Mouse (Mus musculus) right cerebral cortex, postnatal 36 days (tissue): ENCODE data around the gene Ly86.
A peak's percentile ranks its signal among the peaks of the same experiment; 100 is the strongest.

ENCODE experiments used
- DNase-seq, 2 experiments: peaks; one replicate each; pipeline ENCODE4 v3.0.0; 2022; ENCODE audit warnings: low spot score in 2 of 2, mixed read lengths in 1 of 2

Ly86 gene

DNA sequence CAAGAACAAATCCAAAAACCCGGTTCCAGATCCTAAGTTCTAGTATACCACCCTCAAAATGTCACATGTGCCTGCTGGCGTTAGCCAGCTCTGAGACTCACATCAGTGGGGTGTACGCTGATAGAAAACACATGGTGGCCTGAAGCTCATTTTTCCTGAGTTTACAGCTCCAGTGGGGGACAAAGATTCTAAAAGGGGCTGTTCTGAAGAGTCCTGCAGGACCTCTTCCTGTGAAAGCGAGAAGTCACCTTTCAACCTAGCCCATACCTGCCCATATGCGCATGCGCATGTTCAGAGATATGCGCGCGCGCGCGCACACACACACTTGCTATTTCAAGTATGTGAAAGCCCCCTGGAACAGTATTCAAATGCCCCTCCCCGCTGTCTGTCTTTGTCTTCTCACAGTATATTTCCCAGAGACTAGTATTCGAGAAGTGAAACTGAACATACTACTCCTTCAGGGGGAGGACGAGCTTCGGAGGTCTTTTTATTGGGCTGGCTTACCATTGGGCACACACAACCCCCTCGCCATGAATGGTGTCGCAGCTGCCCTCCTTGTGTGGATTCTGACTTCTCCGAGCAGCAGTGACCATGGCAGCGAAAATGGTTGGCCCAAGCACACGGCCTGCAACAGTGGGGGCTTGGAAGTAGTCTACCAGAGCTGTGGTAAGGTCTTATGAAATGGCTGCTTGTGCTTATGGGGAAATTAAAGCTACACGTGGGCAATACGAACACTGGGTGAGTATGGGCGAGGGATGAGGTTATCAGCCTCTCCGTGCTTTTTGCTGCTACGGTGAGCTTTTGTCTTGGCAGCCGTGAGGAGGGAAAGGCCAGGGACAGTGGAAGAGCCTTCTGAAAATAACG is at the start of gene Ly86:
Gene Ly86 (plus strand): TSS at position 300 of the 864 bp plus-strand sequence.
- no peak for DNase-seq

DNA sequence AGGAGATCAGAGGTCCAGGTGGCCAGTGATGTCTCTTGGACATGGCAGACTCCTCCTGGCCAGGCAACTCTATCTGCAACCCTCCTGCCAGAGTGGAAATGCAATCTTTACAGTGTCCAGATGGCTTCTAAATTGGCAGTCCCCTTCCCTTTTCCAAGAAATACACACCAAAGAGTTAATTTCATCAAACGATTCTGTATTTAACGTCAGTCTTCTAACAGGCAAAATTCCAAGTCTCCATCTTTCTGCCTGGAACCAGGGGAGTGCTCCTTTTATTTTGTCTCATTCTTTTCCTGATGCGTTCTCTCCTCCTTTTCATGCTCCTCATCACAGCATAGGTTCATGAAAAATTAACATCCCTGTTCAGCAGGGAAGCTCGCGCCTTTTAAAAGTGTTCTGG is 47.1 kb upstream of the Ly86 start:
- DNase-seq, result no peak

DNA sequence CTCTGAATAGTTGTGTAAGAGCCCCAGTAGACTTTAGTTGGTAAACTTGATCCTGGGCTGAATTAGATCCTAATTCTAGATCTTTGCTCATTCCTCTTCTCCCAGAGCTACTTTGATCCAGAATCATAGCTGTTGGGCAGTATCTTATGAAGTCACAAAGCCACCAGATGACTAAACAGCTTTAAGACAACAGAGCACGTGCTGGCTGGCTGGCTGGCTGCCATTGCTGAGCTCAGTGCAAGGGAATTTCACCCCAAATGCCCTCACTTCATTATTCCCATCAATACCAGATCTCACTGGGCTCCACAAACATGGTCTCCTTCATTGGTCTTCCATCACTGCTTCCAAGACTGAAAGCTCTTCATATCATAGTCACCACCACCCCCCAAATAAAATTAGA is 46.2 kb upstream of the Ly86 start:
- DNase-seq, result no peak

DNA sequence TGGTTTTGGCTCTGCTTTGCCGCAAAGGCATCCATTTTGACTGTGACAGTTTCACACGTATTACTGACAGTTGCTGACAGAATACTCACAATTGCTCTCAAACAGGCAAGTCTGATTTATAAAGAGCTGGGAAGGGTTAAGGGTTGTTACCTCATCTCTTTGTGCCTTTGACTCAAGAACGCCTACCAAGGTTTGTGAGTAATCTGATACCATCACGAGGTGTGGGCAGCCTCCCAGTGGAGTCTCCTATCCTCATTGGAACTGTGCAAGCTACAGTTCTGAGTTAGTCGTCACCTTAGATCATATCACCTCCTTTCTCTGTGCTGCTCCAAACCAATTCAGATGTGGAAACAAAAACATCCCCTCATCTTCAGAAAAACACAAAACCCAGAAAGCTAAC is 42.1 kb upstream of the Ly86 start:
- no peak for DNase-seq

DNA sequence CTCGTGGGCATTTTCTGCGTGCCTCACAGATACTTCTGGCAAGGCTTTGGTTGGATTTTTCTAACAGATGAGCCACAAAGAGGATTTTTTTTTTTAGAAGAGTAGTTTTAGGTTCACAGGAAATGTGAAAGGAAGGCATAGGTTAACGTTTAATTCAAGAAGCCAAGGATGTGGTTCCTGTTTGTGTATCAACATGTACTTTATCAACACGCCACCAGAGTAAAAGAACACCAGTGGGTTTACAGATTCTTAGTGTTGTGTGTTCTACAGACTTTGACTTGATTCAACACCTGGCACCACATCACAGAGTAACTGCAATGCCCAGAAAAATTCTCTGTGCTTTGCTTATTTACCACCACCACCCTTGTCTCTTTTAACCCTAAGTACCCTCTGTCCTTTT is 37.0 kb upstream of the Ly86 start:
- DNase-seq, result no peak

DNA sequence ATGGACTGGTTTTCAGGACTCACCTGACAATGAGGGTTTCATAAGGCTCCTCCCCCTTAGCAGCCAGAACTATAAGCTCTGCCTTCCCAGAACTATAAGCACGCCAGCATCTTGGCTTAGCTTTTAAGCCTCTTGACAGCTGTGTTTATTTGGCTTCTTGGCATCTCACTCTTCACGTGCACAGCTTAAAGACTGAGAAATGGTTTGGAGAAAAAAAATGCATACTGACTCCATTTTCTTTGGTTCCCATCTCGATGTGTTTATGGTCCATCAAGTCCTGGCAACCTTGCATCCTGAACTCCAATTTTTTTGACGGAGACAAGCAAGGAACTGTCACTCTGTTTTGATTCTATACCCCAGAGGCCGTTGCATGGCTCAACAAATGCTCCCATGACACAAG is 35.7 kb upstream of the Ly86 start:
- DNase-seq, result no peak

DNA sequence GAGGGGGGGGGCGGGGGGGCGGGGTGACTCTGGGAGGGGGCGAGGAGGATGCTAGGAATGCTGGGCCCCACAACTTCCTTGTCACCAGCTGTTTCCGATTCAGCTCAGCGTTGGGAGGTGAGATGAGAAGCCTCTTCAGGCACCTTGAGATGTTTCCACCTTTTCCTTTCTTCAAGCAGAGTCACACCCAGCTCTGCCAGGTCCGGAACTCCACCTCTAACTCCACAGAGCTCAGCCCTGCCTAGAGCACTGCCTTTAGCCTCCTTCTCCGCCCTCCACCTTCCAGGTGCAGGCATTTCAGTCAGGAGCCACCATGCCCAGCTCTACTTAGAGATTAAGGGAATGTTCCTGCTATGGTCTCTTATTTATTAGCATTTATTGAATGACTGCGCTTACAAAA is 34.7 kb upstream of the Ly86 start:
- DNase-seq, result no peak

DNA sequence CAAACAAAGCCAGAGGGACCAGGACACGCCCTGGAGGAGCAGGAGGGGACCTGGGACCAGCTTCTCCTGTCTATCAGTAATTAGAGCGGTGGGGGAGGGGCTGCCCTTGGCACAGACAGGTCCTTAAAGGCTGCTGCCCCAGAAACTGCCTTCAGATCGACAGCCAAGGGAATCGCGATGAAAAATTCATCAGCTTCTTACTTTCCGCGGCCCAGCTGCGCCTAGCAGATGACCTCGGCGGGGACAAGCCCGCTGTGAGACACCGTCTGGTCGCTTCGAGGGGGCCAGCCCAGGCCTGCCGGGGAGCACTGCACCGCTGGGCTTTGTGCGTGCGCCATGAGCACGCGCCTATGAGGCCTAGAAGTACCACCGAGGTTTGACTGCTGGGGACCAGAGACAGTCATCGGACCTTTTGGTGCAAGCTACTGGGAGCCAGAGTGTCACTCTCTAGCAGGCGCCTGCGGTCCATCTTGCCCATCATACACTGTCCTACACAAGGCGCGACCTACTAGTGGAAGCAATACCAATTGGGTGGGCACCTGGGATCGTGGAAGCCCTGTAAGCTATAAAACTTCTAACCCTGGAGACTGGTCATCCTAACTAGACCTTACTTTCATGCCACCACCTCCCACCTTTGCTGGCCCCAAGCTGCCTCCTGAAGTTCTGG is 33.3 kb upstream of the Ly86 start:
- DNase-seq, result peak; percentile 31 to 49

DNA sequence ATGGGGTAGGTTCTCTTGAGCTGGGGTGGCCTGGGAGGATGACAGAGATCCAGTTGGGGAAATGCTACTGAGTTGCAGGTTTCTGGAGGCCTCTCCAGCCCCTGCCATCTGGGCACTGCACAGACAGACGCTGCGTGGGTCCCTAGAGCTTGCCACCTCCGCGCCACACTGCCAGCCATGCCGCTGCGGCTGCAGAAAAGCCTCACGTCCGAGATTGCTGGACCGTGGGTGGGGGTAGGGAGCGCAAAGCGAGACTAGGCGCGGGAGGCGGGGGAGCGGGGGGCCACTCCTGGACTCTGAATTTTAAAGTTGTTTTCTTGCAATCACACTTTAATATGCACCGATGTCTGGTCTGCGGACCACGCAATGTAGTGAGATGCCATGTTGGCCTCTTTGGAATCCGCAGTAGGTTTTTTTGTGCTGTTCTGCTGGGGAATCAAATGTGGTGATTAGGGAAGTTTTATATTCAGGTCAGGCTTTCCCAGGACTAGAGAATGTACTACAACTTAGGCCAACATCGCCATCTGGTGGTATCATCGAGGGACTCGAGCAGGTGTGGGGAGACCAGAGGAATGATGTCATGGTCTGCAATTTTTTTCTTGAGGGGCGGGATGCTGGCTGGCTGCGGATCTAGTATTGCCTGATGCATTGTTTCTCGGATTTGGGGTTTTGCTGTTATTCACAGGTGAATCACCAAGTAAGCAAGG is 32.6 kb upstream of the Ly86 start:
- DNase-seq, result peak; percentile 90 to 93

DNA sequence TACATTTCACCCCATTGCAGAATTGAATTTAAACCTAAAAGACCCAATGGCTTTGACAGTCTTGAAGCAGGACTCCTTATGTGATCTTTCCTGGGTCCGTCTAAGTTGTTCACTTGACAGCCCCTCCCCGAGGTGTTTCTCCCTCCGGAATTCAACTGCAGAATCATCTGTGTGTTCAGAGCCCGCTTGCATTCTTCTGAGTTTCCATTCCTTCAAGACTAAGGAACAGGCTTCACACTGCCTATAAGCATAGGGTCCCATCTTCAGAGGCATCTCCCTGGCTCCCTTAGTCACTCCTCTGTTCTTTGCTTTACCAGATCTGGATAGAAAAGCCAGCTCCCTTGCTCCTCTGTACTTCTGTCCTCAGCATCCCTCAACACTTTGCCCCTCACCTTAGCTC is 32.1 kb upstream of the Ly86 start:
- DNase-seq, result no peak

DNA sequence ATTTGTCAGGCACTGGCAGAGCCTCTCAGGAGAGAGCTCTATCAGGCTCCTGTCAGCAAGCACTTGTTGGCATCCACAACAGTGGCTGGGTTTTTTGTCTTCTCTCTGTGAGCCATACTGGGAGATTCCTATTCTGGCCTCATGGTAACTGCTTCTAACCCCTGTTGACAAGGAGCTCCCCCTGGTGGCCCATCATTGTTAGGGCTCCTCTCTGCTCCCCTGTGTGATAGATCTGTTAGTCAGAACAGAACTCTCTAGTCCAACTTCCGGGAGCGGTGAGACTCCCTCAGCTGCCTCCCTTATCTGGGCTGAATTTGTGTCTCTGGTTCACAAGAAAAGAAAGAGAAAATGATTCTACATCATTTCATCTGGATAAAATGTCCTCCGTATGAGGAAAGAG is 19.5 kb upstream of the Ly86 start:
- DNase-seq, result peak in 1 of 2 experiments; percentile 30

DNA sequence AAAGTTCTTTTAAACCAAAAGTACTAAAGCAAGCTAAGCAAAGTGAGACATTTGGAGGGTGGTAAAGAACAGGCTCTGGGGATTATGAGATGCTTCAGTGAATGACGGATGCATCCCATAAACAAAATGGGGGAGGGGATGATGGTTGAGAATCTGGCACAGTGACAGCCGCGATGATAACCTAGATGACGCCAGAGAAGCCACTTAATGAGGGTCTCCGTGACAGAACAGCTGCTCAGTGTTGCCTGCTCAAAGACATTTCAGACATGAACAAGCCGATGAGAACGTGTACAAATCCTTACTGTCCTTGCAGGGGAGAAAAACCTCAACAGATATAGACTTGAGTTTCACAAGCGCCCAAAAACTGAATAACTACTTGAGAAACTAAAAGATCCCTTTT is 15.3 kb upstream of the Ly86 start:
- DNase-seq, result no peak

DNA sequence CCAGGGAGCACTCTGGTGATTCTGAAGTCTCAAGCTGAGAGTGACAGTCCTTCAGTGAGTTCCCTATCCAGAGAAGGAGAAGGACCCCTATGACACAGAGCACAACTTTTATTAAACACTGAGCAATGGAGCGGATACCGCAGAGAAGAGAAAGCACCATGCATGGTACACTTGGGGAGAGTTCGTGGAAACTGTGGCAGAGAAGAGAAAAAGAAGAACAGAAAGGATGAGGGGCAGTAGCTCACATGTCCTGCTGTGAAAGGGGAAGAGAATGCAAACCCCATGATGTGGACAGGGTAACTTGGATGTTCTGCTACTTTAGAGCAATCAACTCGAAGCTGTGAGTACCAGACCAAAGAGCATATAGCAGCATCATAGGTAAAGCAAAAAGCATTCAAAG is 14.0 kb upstream of the Ly86 start:
- no peak for DNase-seq

DNA sequence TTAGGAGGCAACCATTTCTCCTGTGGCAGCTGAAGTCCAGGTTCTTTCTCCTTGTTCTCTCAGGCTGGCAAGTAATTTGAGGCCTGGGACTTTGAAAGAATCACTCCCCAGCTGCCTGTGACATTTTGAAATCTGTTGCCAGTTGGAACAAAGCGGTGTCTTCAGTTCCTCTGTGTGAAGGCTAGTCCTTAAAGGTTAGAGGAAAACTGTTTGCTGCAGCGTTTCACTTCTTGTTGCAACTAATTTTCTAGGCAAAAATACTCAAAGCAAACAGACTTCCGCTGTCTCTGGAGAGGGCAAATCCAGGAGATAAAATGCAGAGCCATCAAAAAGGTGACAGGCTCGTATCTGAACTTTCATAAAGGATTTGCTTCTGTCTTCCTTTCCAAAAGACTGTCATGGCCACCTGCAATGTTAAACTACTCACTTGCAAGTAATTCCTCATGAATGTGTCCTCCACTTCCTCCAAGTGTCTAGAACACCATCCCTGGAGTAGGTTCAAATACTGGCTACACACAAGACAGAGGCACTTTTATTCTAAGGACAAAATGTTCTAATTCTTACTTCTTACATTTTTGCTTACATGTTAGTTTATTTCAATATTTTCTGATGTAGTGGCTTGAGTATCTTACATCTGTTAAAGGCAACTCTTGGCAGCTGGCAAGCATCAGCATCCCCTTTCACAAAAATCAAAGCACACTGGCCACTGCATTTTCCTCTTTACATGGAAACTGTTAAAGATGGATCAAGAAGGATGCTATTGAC is 12.0 kb upstream of the Ly86 start:
- DNase-seq, result no peak

DNA sequence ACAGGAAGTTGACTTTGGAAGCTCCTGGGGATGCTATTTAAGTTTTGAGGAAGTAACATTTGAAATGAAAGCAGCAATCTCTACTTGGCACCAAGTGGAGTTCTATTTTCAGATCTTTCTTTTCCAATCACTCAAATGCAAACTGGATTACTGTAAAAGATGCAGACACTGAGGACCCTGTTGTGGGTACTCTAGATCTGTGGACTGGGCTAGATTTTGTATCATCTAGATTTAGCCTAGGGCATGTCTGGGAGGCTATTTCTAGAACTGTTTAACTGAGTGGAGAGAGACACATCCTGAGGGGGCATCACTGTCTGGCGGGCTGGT is 11.5 kb upstream of the Ly86 start:
- no peak for DNase-seq

DNA sequence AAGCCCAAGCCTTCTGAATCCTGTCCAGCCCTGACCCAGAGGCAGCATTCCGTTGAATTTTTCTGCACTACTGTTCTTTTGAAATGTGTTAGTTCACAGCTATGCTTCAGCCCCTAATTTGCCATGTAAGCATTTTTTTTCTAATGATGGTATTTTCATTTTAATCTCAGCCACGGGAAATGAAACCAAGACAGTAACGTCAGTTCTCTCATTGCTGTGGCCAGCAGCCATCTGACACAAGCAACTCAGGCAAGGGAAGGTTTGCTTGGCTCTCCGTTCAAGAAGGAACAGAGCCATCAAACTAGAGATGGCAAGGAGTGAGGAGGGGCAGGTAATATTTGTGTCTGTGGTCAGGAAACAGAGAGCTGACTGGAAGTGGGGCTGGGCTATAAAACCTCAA is 7.7 kb upstream of the Ly86 start:
- no peak for DNase-seq

DNA sequence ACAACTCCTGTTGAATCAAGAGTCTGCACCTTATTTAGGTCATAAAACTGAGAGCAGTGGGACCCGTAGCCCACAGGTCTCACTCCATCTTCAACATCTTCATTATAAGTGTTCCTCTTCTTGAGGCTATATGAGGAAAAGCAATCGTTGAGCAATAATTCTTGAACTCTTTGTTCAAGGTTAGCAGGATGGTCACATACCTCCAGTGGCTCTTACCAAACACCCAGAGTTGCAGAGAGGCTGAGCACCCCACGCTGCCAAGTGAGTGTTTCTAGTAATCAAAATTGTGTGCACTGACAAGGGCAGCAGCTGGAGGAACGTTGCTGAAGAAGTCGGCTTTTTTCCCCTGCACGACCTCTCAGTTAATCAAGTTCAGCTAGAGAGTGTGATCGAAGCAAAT is 7.1 kb upstream of the Ly86 start:
- no peak for DNase-seq

DNA sequence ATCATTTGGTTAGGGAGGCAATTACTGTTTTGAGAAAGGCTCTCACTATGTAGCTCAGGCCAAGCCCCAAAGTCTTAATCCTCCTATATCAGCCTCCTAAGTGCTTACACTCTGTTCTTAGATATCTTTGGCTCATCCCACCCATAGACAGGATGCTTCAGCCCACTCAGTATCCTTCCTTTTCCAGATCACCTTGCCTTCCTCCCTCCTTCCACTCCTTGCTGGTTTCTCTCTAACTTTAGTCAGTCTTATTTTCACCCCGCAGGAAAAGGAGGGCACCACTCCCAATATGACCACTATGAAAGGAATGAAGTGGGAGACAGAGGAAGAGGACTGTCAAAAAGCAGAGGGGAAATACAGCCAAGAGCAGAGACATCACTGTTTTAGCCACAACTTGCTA is 2.2 kb upstream of the Ly86 start:
- no peak for DNase-seq

DNA sequence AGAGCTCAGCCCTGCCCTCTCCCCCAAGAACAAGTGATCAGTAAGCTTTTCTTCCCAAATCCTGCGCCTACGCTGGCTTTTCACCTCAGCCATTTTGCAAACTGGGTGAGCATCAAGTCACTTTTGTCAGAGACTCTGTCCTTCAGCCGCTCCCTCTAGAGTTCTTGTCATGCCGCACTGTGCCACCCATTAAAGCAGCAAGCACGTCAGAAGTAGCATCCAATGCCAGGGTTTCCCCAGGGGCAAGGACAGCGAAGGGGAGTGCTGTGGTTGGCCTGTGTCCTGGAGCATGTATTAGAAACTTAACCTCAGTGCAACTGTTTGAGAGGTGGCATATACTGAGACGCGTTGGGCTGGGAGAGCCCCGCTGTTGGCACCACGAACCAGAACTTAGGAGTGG is 815 bp downstream of the Ly86 start:
- DNase-seq, result no peak

DNA sequence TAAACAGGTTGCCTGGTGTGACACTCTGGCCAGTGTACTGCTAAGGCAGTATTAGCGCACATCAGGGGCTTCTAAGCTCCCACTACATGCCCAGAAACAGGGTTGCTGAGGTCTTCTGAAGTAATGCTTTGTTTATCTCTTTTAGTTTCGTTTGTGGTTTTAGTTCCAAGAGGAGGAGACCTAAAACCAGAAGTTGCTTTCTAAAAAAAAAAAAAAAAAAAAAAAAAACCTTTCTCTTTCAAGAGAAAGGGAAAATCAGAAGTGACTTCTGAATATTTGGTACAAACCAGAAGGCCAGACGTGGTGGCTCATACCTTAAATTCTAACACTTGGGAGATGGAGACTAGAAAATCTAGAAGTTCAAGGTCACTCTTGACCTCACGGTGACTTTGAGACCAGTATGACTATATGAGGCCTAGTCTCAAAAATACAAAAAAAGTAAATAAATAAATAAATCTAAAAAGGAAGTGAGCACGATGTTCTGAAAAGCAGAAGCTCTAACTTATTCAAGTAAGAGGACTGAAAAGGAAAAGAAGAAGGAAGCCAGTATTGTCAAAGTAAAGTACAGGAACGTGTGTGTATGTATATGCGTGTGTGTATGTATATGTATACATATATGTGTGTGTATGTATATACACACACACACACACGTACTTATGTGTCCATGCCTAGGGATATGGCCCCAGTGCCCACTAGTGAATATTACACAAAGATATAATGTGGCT is 3.0 kb downstream of the Ly86 start:
- DNase-seq, result no peak

DNA sequence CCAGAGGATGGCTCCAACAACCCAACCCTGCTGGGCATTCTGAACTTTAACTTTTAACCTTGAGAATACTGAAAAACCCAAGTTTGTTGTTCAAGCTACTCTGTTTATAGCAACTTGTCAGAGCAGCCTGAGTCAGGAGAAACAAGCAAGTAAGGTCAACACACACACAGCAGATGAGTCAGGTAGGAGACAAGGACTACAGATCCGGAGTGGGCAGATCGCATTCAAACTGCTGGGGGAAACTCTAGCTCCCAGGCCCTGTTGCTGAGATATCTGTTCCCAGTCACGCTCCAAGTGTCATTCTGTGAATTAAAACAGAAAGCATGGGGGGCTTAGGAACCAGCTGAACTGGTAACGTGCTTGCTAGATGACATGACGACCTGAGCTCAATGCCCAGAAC is 4.0 kb downstream of the Ly86 start:
- no peak for DNase-seq

DNA sequence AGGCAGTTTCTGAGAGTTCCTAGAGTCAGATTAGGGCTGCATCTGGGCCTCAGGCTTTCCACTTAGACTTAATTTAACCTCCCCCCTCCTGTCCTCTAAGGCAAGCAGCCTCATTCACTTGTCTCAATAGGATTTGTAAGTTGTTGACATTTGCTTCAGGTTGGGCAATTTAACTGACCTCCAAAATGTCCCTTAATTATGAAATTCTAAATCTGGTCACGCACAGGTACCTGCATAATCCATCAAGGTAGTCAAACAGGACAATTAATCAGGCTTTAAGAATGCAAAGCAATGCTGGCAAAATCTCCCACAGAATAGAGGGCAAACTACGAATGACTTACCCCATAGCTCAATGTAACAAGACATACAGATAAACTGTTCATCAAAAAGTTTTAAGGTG is 8.0 kb downstream of the Ly86 start:
- no peak for DNase-seq
